Mouse (Mus musculus): ENCODE measurements around the gene Aloxe3. TPM values are rescaled to one million over a fixed set of nuclear protein-coding genes. Genes with fewer than 3 reads are reported as not detected.

Aloxe3 gene
- polyA plus RNA-seq, 1 experiment from 2014 or later, result 0.44 TPM

DNA sequence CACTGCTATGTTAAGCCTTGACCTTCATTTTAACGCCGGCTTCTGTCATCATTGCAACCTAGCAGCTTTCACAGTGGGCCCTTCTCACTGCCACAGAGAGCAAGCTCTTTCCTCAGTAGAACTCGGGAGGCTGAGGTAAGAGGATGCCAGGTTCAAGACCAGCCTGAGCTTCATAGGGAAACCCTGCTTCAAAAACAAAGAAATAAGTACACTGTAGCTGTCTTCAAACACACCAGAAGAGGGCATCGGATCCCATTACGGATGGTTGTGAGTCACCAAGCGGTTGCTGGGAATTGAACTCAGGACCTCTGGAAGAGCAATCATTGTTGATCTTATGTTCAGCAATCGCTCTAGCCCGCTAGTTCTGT lies 44.9 kb upstream of the Aloxe3 start:
- H3K27me3 ChIP-seq (replicated peaks; ENCODE audit: insufficient read depth, low read length), result no peaks in the 10 kb centered on the region
- DNase-seq (ENCODE audit: low spot score) (no peak), ATAC-seq (no peak)
- no peak overlapping the region for H3K9ac ChIP-seq (replicated peaks; ENCODE audit: low read depth)
- H3K4me1 ChIP-seq (ENCODE audit: insufficient read depth, low read depth, low read length), result no peaks in the 10 kb centered on the region
- no peaks in the 10 kb centered on the region for H3K9me3 ChIP-seq (ENCODE audit: low read length)
- H3K36me3 ChIP-seq (ENCODE audit: insufficient read depth, low read length), result no peaks in the 10 kb centered on the region
- TF ChIP-seq EP300 (IDR thresholded peaks at IDR 0.05) (no peak), CTCF (IDR thresholded peaks at IDR 0.05) (no peak)
- H3K27ac ChIP-seq (ENCODE audit: low read length), result no peak overlapping the region
- 87% methylated on average over 8 of the region's 8 CpGs for whole genome bisulfite sequencing
- H3K4me2 ChIP-seq (replicated peaks; ENCODE audit: low read depth, low read length), result no peak overlapping the region
- H3K4me3 ChIP-seq (ENCODE audit: low read depth, low read length), result no peak overlapping the region

DNA sequence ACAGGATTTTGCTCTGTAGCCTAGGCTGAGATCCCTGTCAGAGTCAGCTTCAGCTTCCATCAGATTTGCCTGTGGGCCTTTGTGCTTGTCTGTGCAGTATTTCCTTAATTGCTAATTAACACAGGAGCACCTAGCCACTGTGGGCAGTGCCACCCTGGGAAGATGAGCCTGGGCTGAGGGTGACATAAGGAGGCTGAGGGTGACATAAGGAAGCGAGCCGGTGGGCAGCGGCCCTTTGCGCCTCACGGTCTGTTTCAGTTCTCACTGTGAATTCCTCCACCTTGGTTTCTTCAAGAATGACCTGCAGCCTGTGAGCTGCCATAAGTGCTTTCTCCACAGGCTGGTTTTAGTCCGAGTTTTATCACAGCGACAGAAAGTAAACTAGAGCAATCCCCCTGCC lies 44.1 kb upstream of the Aloxe3 start:
- H3K9me3 ChIP-seq (ENCODE audit: low read length), result no peaks in the 10 kb centered on the region
- no peaks in the 10 kb centered on the region for H3K27me3 ChIP-seq (replicated peaks; ENCODE audit: insufficient read depth, low read length)
- no peak overlapping the region for H3K4me2 ChIP-seq (replicated peaks; ENCODE audit: low read depth, low read length)
- DNase-seq (ENCODE audit: low spot score) (peak; percentile 3), ATAC-seq (no peak)
- no peak overlapping the region for H3K27ac ChIP-seq (ENCODE audit: low read length)
- no peaks in the 10 kb centered on the region for H3K36me3 ChIP-seq (ENCODE audit: insufficient read depth, low read length)
- TF ChIP-seq CTCF (IDR thresholded peaks at IDR 0.05), result no peak
- TF ChIP-seq EP300 (IDR thresholded peaks at IDR 0.05), result no peak
- no peak overlapping the region for H3K4me3 ChIP-seq (ENCODE audit: low read depth, low read length)
- no peaks in the 10 kb centered on the region for H3K4me1 ChIP-seq (ENCODE audit: insufficient read depth, low read depth, low read length)
- 72% methylated on average over 7 of the region's 7 CpGs for WGBS
- H3K9ac ChIP-seq (replicated peaks; ENCODE audit: low read depth), result no peak overlapping the region

DNA sequence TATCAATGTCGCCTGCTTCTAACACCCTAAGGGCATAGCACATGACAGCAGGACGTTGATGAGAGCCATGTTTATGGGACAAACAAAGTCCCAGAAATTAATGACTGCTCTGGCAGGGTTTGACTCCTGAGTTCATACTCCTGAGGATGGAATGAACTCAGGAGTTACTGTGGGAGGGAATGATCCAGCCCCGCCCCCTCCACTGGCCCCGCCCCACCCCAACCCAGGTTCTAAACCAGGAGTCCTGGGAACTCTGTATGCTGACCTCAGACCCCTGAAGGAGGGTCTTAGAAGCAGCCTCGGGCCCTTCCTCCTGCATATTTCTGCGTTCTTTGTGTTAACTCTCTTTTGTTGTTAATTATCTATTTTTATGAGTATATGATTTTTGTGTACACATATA lies 40.1 kb upstream of the Aloxe3 start:
- H3K9me3 ChIP-seq (ENCODE audit: low read length), result no peaks in the 10 kb centered on the region
- no peak overlapping the region for H3K4me3 ChIP-seq (ENCODE audit: low read depth, low read length)
- TF ChIP-seq EP300 (IDR thresholded peaks at IDR 0.05), result no peak
- TF ChIP-seq CTCF (IDR thresholded peaks at IDR 0.05), result no peak
- 68% methylated on average over 6 of the region's 6 CpGs for WGBS
- no peak for DNase-seq (ENCODE audit: low spot score)
- H3K27ac ChIP-seq (ENCODE audit: low read length), result no peak overlapping the region
- no peak for ATAC-seq
- H3K4me1 ChIP-seq (ENCODE audit: insufficient read depth, low read depth, low read length), result peaks cover 10% of the 10 kb centered on the region
- no peaks in the 10 kb centered on the region for H3K27me3 ChIP-seq (replicated peaks; ENCODE audit: insufficient read depth, low read length)
- 0 out of 2 replicates have a peak, but pooled peaks cover 4% of the 10 kb centered on the region for H3K36me3 ChIP-seq (ENCODE audit: insufficient read depth, low read length)
- H3K9ac ChIP-seq (replicated peaks; ENCODE audit: low read depth), result no peak overlapping the region
- H3K4me2 ChIP-seq (replicated peaks; ENCODE audit: low read depth, low read length), result no peak overlapping the region

DNA sequence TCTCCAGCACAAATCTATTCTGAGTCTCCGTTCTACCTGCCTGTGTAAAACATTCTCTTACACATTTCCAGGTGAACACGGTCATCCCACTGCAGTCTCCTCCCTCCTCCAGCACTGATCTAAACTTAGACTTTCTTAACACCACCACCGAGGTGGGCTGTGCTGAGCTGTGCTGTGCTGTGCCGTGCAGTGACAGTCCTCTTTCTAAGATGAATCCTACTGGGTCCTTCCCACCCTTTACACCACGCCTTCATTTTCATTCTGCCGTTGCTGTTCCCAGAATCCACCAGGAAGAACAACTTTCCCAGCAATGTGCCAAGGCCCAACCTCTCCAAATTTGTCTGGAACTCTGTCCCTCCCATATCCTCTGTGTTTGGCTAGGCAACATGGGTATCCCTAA lies 39.3 kb upstream of the Aloxe3 start:
- H3K36me3 ChIP-seq (ENCODE audit: insufficient read depth, low read length), result 0 out of 2 replicates have a peak, but pooled peaks cover 4% of the 10 kb centered on the region
- DNase-seq (ENCODE audit: low spot score), result no peak
- H3K4me1 ChIP-seq (ENCODE audit: insufficient read depth, low read depth, low read length), result peaks cover 10% of the 10 kb centered on the region
- no peak overlapping the region for H3K4me3 ChIP-seq (ENCODE audit: low read depth, low read length)
- no peak for TF ChIP-seq EP300 (IDR thresholded peaks at IDR 0.05)
- no peak for TF ChIP-seq CTCF (IDR thresholded peaks at IDR 0.05)
- H3K27me3 ChIP-seq (replicated peaks; ENCODE audit: insufficient read depth, low read length), result no peaks in the 10 kb centered on the region
- no peak for ATAC-seq
- H3K4me2 ChIP-seq (replicated peaks; ENCODE audit: low read depth, low read length), result no peak overlapping the region
- no peaks in the 10 kb centered on the region for H3K9me3 ChIP-seq (ENCODE audit: low read length)
- 45% methylated on average over 6 of the region's 6 CpGs for WGBS
- no peak overlapping the region for H3K9ac ChIP-seq (replicated peaks; ENCODE audit: low read depth)
- no peak overlapping the region for H3K27ac ChIP-seq (ENCODE audit: low read length)

DNA sequence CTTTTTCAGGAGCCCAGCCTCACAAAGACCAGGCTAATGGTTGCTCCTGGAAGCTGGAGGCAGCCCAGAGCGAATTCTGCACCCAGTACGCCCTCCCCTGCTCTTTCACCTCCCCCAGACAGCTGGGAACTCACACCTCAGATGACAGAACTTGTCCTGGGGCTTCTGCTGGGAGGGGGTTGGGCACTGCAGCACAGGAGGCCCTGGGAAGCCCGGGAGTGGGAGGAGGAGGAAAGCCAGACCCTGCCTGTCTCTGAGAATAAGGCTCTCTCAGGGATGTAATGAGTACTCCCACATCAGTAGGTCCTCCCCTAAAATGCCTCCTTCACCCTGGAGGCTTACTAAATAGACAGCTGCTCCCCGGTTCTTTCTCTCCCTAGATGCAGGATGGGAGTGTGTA lies 38.6 kb upstream of the Aloxe3 start:
- 0 out of 2 replicates have a peak, but pooled peaks cover 4% of the 10 kb centered on the region for H3K36me3 ChIP-seq (ENCODE audit: insufficient read depth, low read length)
- H3K9me3 ChIP-seq (ENCODE audit: low read length), result no peaks in the 10 kb centered on the region
- no peak overlapping the region for H3K4me3 ChIP-seq (ENCODE audit: low read depth, low read length)
- no peak overlapping the region for H3K4me2 ChIP-seq (replicated peaks; ENCODE audit: low read depth, low read length)
- 35% methylated on average over 4 of the region's 4 CpGs for WGBS
- no peak for DNase-seq (ENCODE audit: low spot score)
- TF ChIP-seq CTCF (IDR thresholded peaks at IDR 0.05) (no peak), EP300 (IDR thresholded peaks at IDR 0.05) (no peak)
- no peak for ATAC-seq
- no peaks in the 10 kb centered on the region for H3K27me3 ChIP-seq (replicated peaks; ENCODE audit: insufficient read depth, low read length)
- no peak overlapping the region for H3K27ac ChIP-seq (ENCODE audit: low read length)
- H3K9ac ChIP-seq (replicated peaks; ENCODE audit: low read depth), result no peak overlapping the region
- H3K4me1 ChIP-seq (ENCODE audit: insufficient read depth, low read depth, low read length), result peaks cover 10% of the 10 kb centered on the region

DNA sequence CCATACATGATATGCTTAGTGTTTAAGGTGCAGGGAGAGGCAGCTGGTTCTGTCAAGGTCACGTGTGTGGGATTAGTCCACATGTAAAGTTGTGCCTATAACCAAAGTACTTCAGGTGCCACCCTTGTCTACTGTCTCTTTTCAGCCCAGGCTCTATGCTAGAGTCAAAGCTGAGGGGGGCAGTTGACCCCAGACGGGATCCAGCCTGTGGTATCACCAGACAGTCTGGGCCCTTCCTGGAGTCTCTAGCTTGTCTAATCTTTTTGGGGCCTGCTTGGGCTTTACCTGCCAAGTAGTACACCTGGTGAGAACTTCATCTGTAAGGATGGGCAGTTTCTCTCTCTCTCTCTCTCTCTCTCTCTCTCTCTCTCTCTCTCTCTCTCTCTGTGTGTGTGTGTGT lies 38.1 kb upstream of the Aloxe3 start:
- ATAC-seq, result no peak
- no peaks in the 10 kb centered on the region for H3K9me3 ChIP-seq (ENCODE audit: low read length)
- TF ChIP-seq EP300 (IDR thresholded peaks at IDR 0.05) (no peak), CTCF (IDR thresholded peaks at IDR 0.05) (no peak)
- no peak overlapping the region; the same call in 1 of the 2 replicates for H3K27ac ChIP-seq (ENCODE audit: low read length)
- WGBS, result 76% methylated on average over 2 of the region's 2 CpGs
- no peak overlapping the region for H3K4me3 ChIP-seq (ENCODE audit: low read depth, low read length)
- 0 out of 2 replicates have a peak, but pooled peaks cover 4% of the 10 kb centered on the region for H3K36me3 ChIP-seq (ENCODE audit: insufficient read depth, low read length)
- peaks cover 10% of the 10 kb centered on the region for H3K4me1 ChIP-seq (ENCODE audit: insufficient read depth, low read depth, low read length)
- no peak overlapping the region for H3K9ac ChIP-seq (replicated peaks; ENCODE audit: low read depth)
- DNase-seq (ENCODE audit: low spot score), result no peak
- peak overlapping the region; percentile 91; the same call in 1 of the 2 replicates for H3K4me2 ChIP-seq (replicated peaks; ENCODE audit: low read depth, low read length)
- no peaks in the 10 kb centered on the region for H3K27me3 ChIP-seq (replicated peaks; ENCODE audit: insufficient read depth, low read length)

Measured in lung, postnatal 0 days (tissue).